Mouse (Mus musculus) forebrain, embryonic 16.5 days (tissue): ENCODE results near the gene Ccnt1. TPM values are rescaled to one million over a fixed set of nuclear protein-coding genes. Genes with fewer than 3 reads are reported as not detected.

Experiments
- ATAC-seq: fragments of 200-750 bp; cut with Nextera tagmentation; 2 replicates; pipeline ENCODE4 v1.8.0; 2017; ENCODE audit warnings: mild to moderate bottlenecking, moderate library complexity
- H3K27ac ChIP-seq: fragments of 300-500 bp; sonication (generic); 2 replicates; pipeline ENCODE4 v1.5.1; 2014; ENCODE audit warnings: low read length, control low read depth
- H3K27me3 ChIP-seq: fragments of 300-500 bp; sonication (generic); replicated peaks from 2 replicates; pipeline ENCODE4 v1.6.1; 2014; ENCODE audit warnings: low read length; ENCODE audit not compliant: control insufficient read depth, insufficient read depth
- H3K36me3 ChIP-seq: fragments of 300-500 bp; sonication (generic); 2 replicates; pipeline ENCODE4 v1.6.1; 2014; ENCODE audit not compliant: control insufficient read depth, insufficient read depth
- H3K4me1 ChIP-seq: fragments of 300-500 bp; sonication (generic); replicated peaks from 2 replicates; pipeline ENCODE4 v1.6.1; 2014; ENCODE audit warnings: low read length; ENCODE audit not compliant: control insufficient read depth, insufficient read depth
- H3K4me2 ChIP-seq: fragments of 300-500 bp; sonication (generic); 2 replicates; pipeline ENCODE4 v1.6.1; 2014; ENCODE audit warnings: mild to moderate bottlenecking, low read length, control low read depth
- H3K4me3 ChIP-seq: fragments of 300-500 bp; sonication (generic); replicated peaks from 2 replicates; pipeline ENCODE4 v1.5.1; 2014; ENCODE audit warnings: mild to moderate bottlenecking, low read length, control low read depth
- H3K9ac ChIP-seq: fragments of 300-500 bp; sonication (generic); replicated peaks from 2 replicates; pipeline ENCODE4 v1.6.1; 2014; ENCODE audit warnings: low read depth, low read length, control low read depth
- H3K9me3 ChIP-seq: fragments of 300-500 bp; sonication (generic); 2 replicates; pipeline ENCODE4 v1.6.1; 2016; ENCODE audit warnings: low read length; ENCODE audit not compliant: control insufficient read depth
- WGBS: fragments of 180-500 bp; shearing (Covaris S2); extraction: QIAGEN DNeasy Blood & Tissue Kit; methylation state at CpG from one replicate; pipeline ENCODE4 v1.1.7; 2014; 5-methylcytosine and 5-hydroxymethylcytosine counted together
- polyA plus RNA-seq: library from polyadenylated mRNA; unstranded; fragments of >200 nt; fragmentation: Nextera tagmentation; extraction: Ambion mirVana; gene quantifications from 2 replicates; pipeline ENCODE4 v1.2.1, GENCODE M21; 2015

The Ccnt1 gene
- polyA plus RNA-seq, 1 experiment from 2014 or later = 74.5 TPM

DNA sequence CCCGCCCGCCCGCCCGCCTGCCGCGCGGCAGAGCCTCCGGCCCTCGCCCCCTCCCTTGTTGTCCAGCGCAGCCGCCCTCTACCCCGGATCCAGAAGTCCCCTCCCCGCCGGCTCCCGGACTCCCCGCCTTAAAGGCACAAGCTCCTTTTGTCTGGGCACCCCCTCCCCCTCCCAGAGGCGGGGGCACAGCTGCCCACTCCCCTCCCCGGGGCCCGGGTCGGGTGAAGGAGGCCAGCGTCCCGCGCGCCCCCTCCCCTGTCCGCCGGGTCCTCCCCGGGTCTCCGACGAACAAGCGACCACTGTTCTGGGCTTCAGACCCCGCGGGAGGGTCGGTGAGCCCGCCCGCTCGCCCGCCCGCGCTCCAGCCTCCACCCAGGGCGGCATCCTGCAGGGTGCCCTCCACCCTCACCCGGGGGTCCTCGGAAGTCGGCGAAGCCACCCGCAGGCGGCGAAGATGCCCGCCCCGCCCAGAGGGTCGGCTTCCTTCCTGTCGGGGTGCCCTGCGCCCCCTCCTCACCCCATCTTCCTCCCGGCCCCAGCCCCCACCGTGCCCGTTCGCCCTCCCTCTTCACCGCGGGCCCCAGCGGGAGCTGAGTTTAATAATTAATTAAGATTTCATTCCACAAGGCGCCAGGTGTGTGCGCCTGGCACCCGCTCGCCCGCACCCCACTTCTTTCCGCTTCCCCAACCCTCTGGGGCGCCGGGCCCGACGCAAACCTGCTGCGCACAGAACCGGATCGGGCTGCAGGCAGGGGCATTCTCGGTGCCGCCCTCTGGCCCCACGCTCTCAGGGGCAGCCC is 38.8 kb upstream of the Ccnt1 start, which contains the start of gene Adcy6:
Gene Adcy6 (minus strand): TSS at position 746 of the 800 bp plus-strand sequence.
- H3K4me1 ChIP-seq = peaks cover 22% of the 10 kb centered on the region
- peak within 1 kb of the TSS; percentile 95 for H3K9ac ChIP-seq
- no peaks in the 10 kb centered on the region for H3K36me3 ChIP-seq
- peak within 1 kb of the TSS; percentile 93 for H3K4me3 ChIP-seq
- no peaks in the 10 kb centered on the region for H3K9me3 ChIP-seq
- H3K4me2 ChIP-seq = peak within 1 kb of the TSS; percentile 81
- WGBS = under 1% methylated on average over 55 of the region's 75 CpGs
- no peaks in the 10 kb centered on the region for H3K27me3 ChIP-seq
- H3K27ac ChIP-seq = peak within 1 kb of the TSS; percentile 85
- ATAC-seq = peak; percentile 85

DNA sequence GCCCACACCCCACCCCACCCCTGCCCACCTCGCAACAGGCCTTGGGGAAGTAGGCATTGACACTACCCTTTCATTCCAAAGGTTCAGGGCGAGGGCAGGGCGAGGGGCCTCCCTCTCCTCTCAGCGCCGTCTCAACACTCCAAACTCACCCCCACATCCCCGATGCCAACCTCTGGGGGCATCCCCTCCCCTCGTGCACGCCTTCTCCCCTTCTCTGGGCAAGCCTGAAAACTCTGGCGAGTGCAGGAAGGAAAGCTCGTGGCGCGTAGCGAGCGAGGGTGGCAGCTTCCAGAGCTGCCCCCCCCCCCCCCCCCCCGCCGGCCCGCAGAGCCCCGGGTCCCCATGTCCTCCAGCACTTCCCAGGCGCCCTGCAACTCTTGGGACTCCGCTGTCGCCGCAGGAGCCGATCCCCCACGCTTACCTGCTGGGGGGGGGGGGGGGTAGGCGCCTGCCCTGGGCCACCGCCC is 38.1 kb upstream of the Ccnt1 start:
- peak overlapping the region; percentile 85 for H3K27ac ChIP-seq

DNA sequence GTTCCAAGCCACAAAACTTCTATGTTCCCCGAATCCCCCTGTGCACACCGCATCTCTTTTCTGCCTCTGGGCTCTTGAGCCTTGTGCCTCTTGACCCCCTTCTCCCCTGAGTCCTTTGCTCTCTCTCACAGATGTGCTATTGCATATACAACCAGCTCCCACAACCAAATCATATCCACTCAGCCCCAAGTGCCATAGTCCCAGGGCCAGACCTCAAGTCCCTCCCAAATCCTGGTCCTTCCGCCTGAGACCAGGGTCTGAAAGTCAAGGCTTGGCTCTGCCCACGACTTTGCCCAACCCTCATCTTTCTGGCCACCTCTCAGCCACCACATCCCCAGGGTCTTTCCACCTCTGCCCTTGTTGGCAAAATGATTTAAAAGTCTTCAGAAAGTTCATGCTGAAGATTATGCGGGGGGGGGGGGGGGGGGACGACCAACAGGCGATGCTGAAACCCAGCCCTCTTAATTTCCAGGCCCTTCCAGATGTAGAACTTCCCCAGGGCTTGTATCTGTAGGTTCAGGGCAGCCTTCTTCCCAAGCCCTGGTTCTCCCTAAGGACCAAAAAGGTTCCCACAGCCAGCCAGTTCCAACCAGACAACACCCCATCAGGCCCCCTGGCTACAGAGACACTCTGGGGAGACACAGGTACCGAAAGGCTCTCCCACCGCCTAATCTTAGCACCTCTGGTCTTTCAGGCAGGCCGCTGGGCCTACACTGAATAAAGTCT is 37.5 kb upstream of the Ccnt1 start:
- Histone ChIP-seq H3K9ac (peak overlapping the region; percentile 95), H3K4me3 (peak overlapping the region; percentile 93), H3K27me3 (no peaks in the 10 kb centered on the region), H3K4me1 (peaks cover 24% of the 10 kb centered on the region), H3K4me2 (peak overlapping the region; percentile 81), H3K9me3 (no peaks in the 10 kb centered on the region), H3K36me3 (peaks cover 6% of the 10 kb centered on the region; the same call in 1 of the 2 replicates), H3K27ac (no peak overlapping the region)
- 11% methylated on average over 9 of the region's 10 CpGs for WGBS
- ATAC-seq = no peak; the same call in 1 of the 2 replicates

More for the DNA sequence above, 38.1 kb upstream of the Ccnt1 start:
- Histone ChIP-seq H3K27me3 (no peaks in the 10 kb centered on the region), H3K4me1 (peaks cover 20% of the 10 kb centered on the region), H3K36me3 (peaks cover 2% of the 10 kb centered on the region; the same call in 1 of the 2 replicates), H3K4me3 (peak overlapping the region; percentile 93), H3K9me3 (no peaks in the 10 kb centered on the region), H3K9ac (peak overlapping the region; percentile 95), H3K4me2 (peak overlapping the region; percentile 81)
- 0% methylated on average over 7 of the region's 26 CpGs for WGBS
- ATAC-seq = 0 out of 2 replicates have a peak, but pooled peaks have one; percentile 5

DNA sequence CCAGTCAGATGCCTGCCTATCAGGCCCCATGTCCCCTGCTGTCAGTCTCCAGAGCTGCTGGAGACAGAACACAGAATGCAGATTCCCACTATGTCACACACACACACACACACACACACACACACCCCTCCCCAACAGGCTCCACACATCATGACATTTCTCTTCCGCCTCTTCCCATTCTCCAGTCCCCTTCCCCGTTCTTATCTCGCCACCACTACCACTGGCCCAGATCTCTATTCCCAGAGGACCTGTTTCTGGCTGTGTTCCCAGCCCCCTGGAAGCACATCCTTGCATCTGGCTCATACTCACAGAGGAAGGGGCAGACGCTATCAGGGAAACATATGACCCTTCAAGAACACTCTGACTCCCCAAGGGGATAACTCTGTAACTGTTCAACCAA is 36.8 kb upstream of the Ccnt1 start:
- peak overlapping the region; percentile 81 for H3K4me2 ChIP-seq
- 18% methylated on average over 4 of the region's 4 CpGs for WGBS
- H3K9ac ChIP-seq = no peak overlapping the region; the same call in 1 of the 2 replicates
- no peaks in the 10 kb centered on the region for H3K9me3 ChIP-seq
- H3K4me3 ChIP-seq = peak overlapping the region; percentile 93
- no peak for ATAC-seq
- H3K27me3 ChIP-seq = no peaks in the 10 kb centered on the region
- peaks cover 29% of the 10 kb centered on the region for H3K4me1 ChIP-seq
- peaks cover 6% of the 10 kb centered on the region; the same call in 1 of the 2 replicates for H3K36me3 ChIP-seq
- H3K27ac ChIP-seq = no peak overlapping the region

DNA sequence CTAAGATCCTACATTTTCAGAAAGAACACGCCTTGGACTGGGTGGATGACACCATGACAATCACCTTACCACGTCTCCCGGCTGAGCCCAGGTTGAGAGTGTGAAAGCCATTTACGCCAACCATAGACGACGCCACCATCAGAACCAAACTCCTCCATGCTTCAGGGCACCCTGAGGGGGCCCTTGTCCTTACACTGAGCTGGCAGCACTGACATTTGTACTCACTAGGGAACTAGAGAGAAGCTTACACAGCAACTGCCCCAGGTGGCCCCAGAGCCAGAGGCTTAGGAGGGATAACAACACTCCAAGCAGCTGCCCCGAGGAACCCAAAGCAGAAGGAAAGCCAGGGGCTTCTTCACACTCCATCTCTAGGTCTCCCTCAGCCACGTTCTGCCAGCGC is 36.0 kb upstream of the Ccnt1 start:
- no peaks in the 10 kb centered on the region for H3K9me3 ChIP-seq
- WGBS = 68% methylated on average over 9 of the region's 9 CpGs
- H3K4me3 ChIP-seq = no peak overlapping the region
- no peak overlapping the region for H3K9ac ChIP-seq
- H3K36me3 ChIP-seq = peaks cover 6% of the 10 kb centered on the region; the same call in 1 of the 2 replicates
- H3K4me2 ChIP-seq = no peak overlapping the region
- peaks cover 37% of the 10 kb centered on the region for H3K4me1 ChIP-seq
- no peak for ATAC-seq
- H3K27me3 ChIP-seq = no peaks in the 10 kb centered on the region
- H3K27ac ChIP-seq = no peak overlapping the region

DNA sequence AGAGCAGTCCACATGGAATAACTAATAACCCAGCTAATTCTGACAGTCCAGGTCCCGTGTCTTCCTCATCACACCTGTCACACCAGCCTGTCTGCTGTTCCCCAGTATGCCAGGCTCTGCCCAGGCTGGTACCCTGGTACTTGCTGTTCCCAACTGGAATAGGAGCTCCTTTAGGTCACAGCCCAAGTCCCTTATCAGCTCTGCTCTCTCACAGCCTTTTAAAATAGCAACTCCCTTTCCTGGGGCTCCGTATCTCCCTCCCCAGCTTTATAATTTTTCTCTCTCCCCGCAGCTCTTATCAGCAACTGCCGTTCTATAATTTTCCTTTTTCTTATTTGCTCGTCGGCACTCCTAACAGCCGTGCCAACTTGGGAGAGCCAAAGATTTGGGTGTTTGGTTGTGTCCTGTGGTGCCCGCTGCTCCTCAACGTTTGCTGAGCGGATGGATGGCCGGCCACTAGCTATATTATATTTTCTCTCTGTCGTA is 35.4 kb upstream of the Ccnt1 start:
- no peak overlapping the region for H3K27ac ChIP-seq

DNA sequence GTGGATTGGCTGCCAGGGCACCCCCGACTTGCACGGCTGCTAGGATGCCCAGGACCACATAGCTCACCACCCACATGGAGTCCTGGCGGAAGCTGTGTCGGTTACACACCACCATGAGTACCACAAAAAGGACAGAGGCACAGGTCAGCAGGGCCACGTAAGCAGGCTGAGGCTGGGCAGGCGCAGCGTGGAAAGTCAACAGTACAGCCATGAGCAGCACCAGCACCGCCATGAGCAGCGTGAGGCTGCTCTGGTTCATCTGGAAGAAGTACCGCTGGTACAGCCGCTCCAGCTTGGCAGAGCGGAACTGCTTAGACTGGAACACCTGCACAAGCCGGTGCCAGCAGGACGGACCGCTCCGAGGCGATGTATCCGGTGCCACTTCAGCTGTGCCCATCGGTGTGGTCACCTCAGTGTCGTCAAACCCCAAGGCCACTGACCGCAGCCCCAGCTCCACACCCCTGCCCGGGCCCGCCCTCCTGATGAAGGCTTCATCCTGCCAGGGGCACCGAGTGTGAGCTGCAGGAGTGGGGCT is 33.4 kb upstream of the Ccnt1 start:
- no peaks in the 10 kb centered on the region for H3K9me3 ChIP-seq
- H3K9ac ChIP-seq = no peak overlapping the region
- no peak for ATAC-seq
- H3K4me3 ChIP-seq = no peak overlapping the region
- H3K36me3 ChIP-seq = peaks cover 6% of the 10 kb centered on the region; the same call in 1 of the 2 replicates
- no peak overlapping the region for H3K4me2 ChIP-seq
- no peaks in the 10 kb centered on the region for H3K27me3 ChIP-seq
- H3K27ac ChIP-seq = no peak overlapping the region
- 91% methylated on average over 24 of the region's 24 CpGs for WGBS
- H3K4me1 ChIP-seq = peaks cover 38% of the 10 kb centered on the region

More for the DNA sequence above, 35.4 kb upstream of the Ccnt1 start:
- no peak for ATAC-seq
- peaks cover 38% of the 10 kb centered on the region for H3K4me1 ChIP-seq
- no peaks in the 10 kb centered on the region for H3K27me3 ChIP-seq
- peaks cover 6% of the 10 kb centered on the region; the same call in 1 of the 2 replicates for H3K36me3 ChIP-seq
- WGBS = 91% methylated on average over 12 of the region's 12 CpGs
- no peak overlapping the region for H3K9ac ChIP-seq
- H3K4me3 ChIP-seq = no peak overlapping the region
- H3K9me3 ChIP-seq = no peaks in the 10 kb centered on the region
- H3K4me2 ChIP-seq = no peak overlapping the region

DNA sequence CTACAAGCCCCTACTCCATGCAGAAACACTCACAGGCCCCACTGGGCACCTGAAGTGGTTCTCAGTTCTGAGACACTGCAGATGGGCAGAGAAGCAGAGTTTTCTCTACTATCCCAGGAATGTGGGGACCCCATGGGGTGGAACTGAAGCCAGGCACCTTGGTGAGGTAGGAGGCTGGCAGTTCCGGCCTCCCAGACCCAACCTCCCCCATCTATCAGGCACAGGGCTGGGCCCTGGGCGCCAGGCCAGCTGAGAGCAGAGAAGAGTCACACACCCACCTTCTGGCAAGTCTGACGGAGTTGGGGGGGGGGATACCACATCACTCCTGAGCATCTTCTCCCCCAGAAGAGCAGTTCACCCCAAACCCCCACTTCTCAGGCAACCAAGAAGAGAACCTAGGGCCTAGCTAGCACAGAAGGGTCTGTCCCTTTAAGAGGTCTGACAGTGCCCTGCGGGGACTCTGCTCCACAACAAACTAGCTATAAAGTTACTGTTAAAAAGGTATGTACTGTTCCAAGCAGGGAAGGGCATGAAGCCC is 32.3 kb upstream of the Ccnt1 start:
- no peak overlapping the region for H3K4me3 ChIP-seq
- WGBS = 65% methylated on average over 4 of the region's 4 CpGs
- peaks cover 6% of the 10 kb centered on the region for H3K36me3 ChIP-seq
- ATAC-seq = no peak
- H3K27me3 ChIP-seq = no peaks in the 10 kb centered on the region
- no peak overlapping the region for H3K4me2 ChIP-seq
- H3K9me3 ChIP-seq = no peaks in the 10 kb centered on the region
- peaks cover 30% of the 10 kb centered on the region for H3K4me1 ChIP-seq
- no peak overlapping the region for H3K27ac ChIP-seq
- H3K9ac ChIP-seq = no peak overlapping the region
